Comparison of ENCODE assay signal across 21 mouse cellular contexts in genomic region chr4:151955791-151956190, GRCm38 (mm10).
"Had no signal": no experiment of that assay in that cellular context is flagged by ENCODE, and none has a peak within 500 bp of the region (broad histone marks: within the 10 kb centered on the region; RNA-seq: fewer than 3 reads in every experiment).

No protein-coding gene starts in this region.

- H3K27me3 ChIP-seq: limb, embryonic 12.5 days; limb, embryonic 15.5 days; midbrain, embryonic 12.5 days; midbrain, embryonic 15.5 days; neural tube, embryonic 13.5 days; stomach, embryonic 15.5 days had no signal

- H3K4me2 ChIP-seq: limb, embryonic 12.5 days; limb, embryonic 15.5 days; midbrain, embryonic 12.5 days; midbrain, embryonic 15.5 days; neural tube, embryonic 13.5 days; stomach, embryonic 15.5 days had no signal

- H3K9ac ChIP-seq: limb, embryonic 12.5 days; limb, embryonic 15.5 days; midbrain, embryonic 12.5 days; midbrain, embryonic 15.5 days; neural tube, embryonic 13.5 days; stomach, embryonic 15.5 days had no signal

- H3K9me3 ChIP-seq: limb, embryonic 12.5 days; limb, embryonic 15.5 days; midbrain, embryonic 12.5 days; midbrain, embryonic 15.5 days; neural tube, embryonic 13.5 days; stomach, embryonic 15.5 days had no signal

- H3K4me3 ChIP-seq: layer of hippocampus, adult 2 months; left cerebral cortex, adult 2 months; limb, embryonic 12.5 days; limb, embryonic 15.5 days; midbrain, embryonic 12.5 days; midbrain, embryonic 15.5 days; myocyte; neural tube, embryonic 13.5 days; stomach, embryonic 15.5 days had no signal

- DNase-seq: kidney, adult 11 months; kidney, adult 9 months; kidney, postnatal 14 days; kidney, postnatal 4 days; layer of hippocampus, postnatal 36 days; lung, adult 2 months; lung, postnatal 14 days; lung, postnatal 4 days; retina, postnatal 1 day; right cerebral cortex, postnatal 25 days; spleen, adult 18-20 months; thymus, postnatal 25 days had no signal

- H3K27ac ChIP-seq: layer of hippocampus, adult 2 months; left cerebral cortex, adult 2 months; limb, embryonic 12.5 days; limb, embryonic 15.5 days; midbrain, embryonic 12.5 days; midbrain, embryonic 15.5 days; neural tube, embryonic 13.5 days; stomach, embryonic 15.5 days had no signal

- H3K4me1 ChIP-seq: limb, embryonic 12.5 days; limb, embryonic 15.5 days; midbrain, embryonic 12.5 days; midbrain, embryonic 15.5 days; neural tube, embryonic 13.5 days had no signal

- ATAC-seq: midbrain, embryonic 15.5 days had no signal
